Mouse (Mus musculus) heart, postnatal 14 days (tissue): ENCODE measurements around the gene Banf1. TPM values are rescaled to one million over a fixed set of nuclear protein-coding genes. Genes with fewer than 3 reads are reported as not detected.
"Not testable (repeated sequence)": the region's sequence is repeated elsewhere in the genome, so short reads cannot be mapped to it uniquely, and the experiment has no call there.

Experiments used
- DNase-seq, 2 experiments: peaks; one replicate each; pipeline ENCODE4 v3.0.0; 2021 to 2022
- intact Hi-C: fragments of 180-260 bp; cut with DNase I; formaldehyde crosslinking; loops from one replicate; pipeline ENCODE4 v1.15.1; 2025
- long read RNA-seq, 2 experiments: library from polyadenylated mRNA; stranded (forward); transcript quantifications; one replicate each; pipeline ENCODE4 v2.0.0; 2021
- total RNA-seq, 2 experiments: library from RNA; stranded (reverse); gene quantifications; 2 replicates each; pipeline ENCODE4 v1.2.3; 2021

The Banf1 gene
- 100 to 1,000 TPM; 115 to 145 TPM for total RNA-seq
- long read RNA-seq, experiment 1, transcript Banf1-201 (3 exons, 1,261 nt): major isoform, 81 of 136 reads
- long read RNA-seq, experiment 1, partial matches to known transcripts: 49 of 136 reads
- long read RNA-seq, experiment 1, other reads (novel, unspliced or antisense): 1 of 136 reads
- long read RNA-seq, experiment 2, transcript Banf1-201 (3 exons, 1,261 nt): major isoform, 58 of 113 reads
- long read RNA-seq, experiment 2, partial matches to known transcripts: 49 of 113 reads
- long read RNA-seq, experiment 2, other reads (novel, unspliced or antisense): 1 of 113 reads

- intact Hi-C loops: loop anchor here (2.0 kb wide), 1 partner anchor 62 kb away; no protein-coding TSS in a partner anchor
- DNase-seq: no peak
Observed at GRCm38 (mm10) chr19:5367053-5367359, at the start of gene Banf1. Banf1 (minus strand) TSS chr19:5367168.

GRCm38 (mm10) chr19:5414534-5414957 is 47.6 kb upstream of the Banf1 start:
- intact Hi-C loops: no loop called here

GRCm38 (mm10) chr19:5413840-5414239 is 46.9 kb upstream of the Banf1 start:
- no peak for DNase-seq
- intact Hi-C loops: no loop called here

More at GRCm38 (mm10) chr19:5414534-5414957, 47.6 kb upstream of the Banf1 start:
- DNase-seq: peak; percentile 39 to 55

GRCm38 (mm10) chr19:5411961-5412360 is 45.0 kb upstream of the Banf1 start:
- intact Hi-C loops: no loop called here
- no peak for DNase-seq

- intact Hi-C loops: no loop called here
- DNase-seq: no peak
Observed at GRCm38 (mm10) chr19:5410641-5411040, 43.7 kb upstream of the Banf1 start.

- intact Hi-C loops: no loop called here
- peak; percentile 62 to 76 for DNase-seq
Observed at GRCm38 (mm10) chr19:5409068-5409467, 42.1 kb upstream of the Banf1 start.

- intact Hi-C loops: no loop called here
- peak in 1 of 2 experiments; percentile 35 for DNase-seq
Observed at GRCm38 (mm10) chr19:5408057-5409001, 41.4 kb upstream of the Banf1 start.

GRCm38 (mm10) chr19:5407133-5407532 is 40.2 kb upstream of the Banf1 start:
- intact Hi-C loops: no loop called here
- peak; percentile 53 to 70 for DNase-seq

GRCm38 (mm10) chr19:5406531-5407126 is 39.7 kb upstream of the Banf1 start:
- intact Hi-C loops: not testable (repeated sequence)
- DNase-seq: peak; percentile 38 to 43

- no peak for DNase-seq
- intact Hi-C loops: no loop called here
Observed at GRCm38 (mm10) chr19:5405924-5406323, 39.0 kb upstream of the Banf1 start.

GRCm38 (mm10) chr19:5402293-5402692 is 35.3 kb upstream of the Banf1 start, which contains the start of gene Tsga10ip:
Tsga10ip (minus strand) TSS chr19:5402526.
- no peak for DNase-seq
- intact Hi-C loops: no loop called here

- DNase-seq, intact Hi-C loops: not testable (repeated sequence)
Observed at GRCm38 (mm10) chr19:5401073-5401472, 34.1 kb upstream of the Banf1 start.

- intact Hi-C loops: no loop called here
- DNase-seq: no peak
Observed at GRCm38 (mm10) chr19:5395371-5395770, 28.4 kb upstream of the Banf1 start.

GRCm38 (mm10) chr19:5394168-5394567 is 27.2 kb upstream of the Banf1 start:
- intact Hi-C loops: no loop called here
- DNase-seq: no peak

GRCm38 (mm10) chr19:5392892-5393291 is 25.9 kb upstream of the Banf1 start:
- intact Hi-C loops: no loop called here
- DNase-seq: peak; percentile 50 to 61

GRCm38 (mm10) chr19:5390416-5390815 is 23.4 kb upstream of the Banf1 start:
- intact Hi-C loops: no loop called here
- DNase-seq: no peak

GRCm38 (mm10) chr19:5389647-5390046 is 22.7 kb upstream of the Banf1 start:
- intact Hi-C loops: loop anchor here (2.0 kb wide), 1 partner anchor 35 kb away; the partner anchor contains the start of genes AI837181 and Drap1

GRCm38 (mm10) chr19:5388588-5389242 is 21.7 kb upstream of the Banf1 start, which contains the start of gene Sart1:
Sart1 (minus strand) TSS chr19:5388703.
- DNase-seq: peak; percentile 94
- intact Hi-C loops: loop anchor here (1.0 to 2.0 kb wide), 2 partner anchors 22 to 36 kb away; partner anchors contain the start of genes AI837181, Drap1 and Eif1ad

More at GRCm38 (mm10) chr19:5389647-5390046, 22.7 kb upstream of the Banf1 start:
- peak; percentile 23 to 42 for DNase-seq

- DNase-seq: peak in 1 of 2 experiments; percentile 46
- intact Hi-C loops: loop anchor here (1.0 to 2.0 kb wide), 2 partner anchors 22 to 37 kb away; partner anchors contain the start of genes AI837181, Drap1 and Eif1ad
Observed at GRCm38 (mm10) chr19:5388011-5388441, 21.1 kb upstream of the Banf1 start.

GRCm38 (mm10) chr19:5384715-5385114 is 17.7 kb upstream of the Banf1 start:
- DNase-seq: no peak
- intact Hi-C loops: no loop called here
